Mouse (Mus musculus) intestine, embryonic 14.5 days (tissue): ENCODE measurements around the gene Slit2. TPM values are rescaled to one million over a fixed set of nuclear protein-coding genes. Genes with fewer than 3 reads are reported as not detected.

Experiments
- ATAC-seq: fragments of 200-750 bp; cut with Nextera tagmentation; replicated peaks from 2 replicates; pipeline ENCODE4 v1.8.0; 2017; ENCODE audit warnings: low read depth, moderate number of reproducible peaks, moderate TSS enrichment, moderate library complexity; ENCODE audit not compliant: low FRiP score, low TSS enrichment
- DNase-seq: peaks from one replicate; pipeline ENCODE4 v3.0.0-alpha.2; 2018; ENCODE audit warnings: low spot score
- H3K27ac ChIP-seq: fragments of 300-500 bp; sonication (generic); 2 replicates; pipeline ENCODE4 v1.5.1; 2014; ENCODE audit warnings: low read depth, mild to moderate bottlenecking, control low read depth
- H3K27me3 ChIP-seq: fragments of 300-500 bp; sonication (generic); replicated peaks from 2 replicates; pipeline ENCODE4 v1.6.1; 2014; ENCODE audit warnings: low read length, control low read depth; ENCODE audit not compliant: control insufficient read depth, insufficient read depth
- H3K36me3 ChIP-seq: fragments of 300-500 bp; sonication (generic); 2 replicates; pipeline ENCODE4 v1.6.1; 2014; ENCODE audit warnings: low read length, control low read depth; ENCODE audit not compliant: control insufficient read depth, insufficient read depth
- H3K4me1 ChIP-seq: fragments of 300-500 bp; sonication (generic); replicated peaks from 2 replicates; pipeline ENCODE4 v1.6.1; 2014; ENCODE audit warnings: low read length, control low read depth, mixed read lengths; ENCODE audit not compliant: control insufficient read depth, insufficient read depth
- H3K4me2 ChIP-seq: fragments of 300-500 bp; sonication (generic); 2 replicates; pipeline ENCODE4 v1.6.1; 2014; ENCODE audit warnings: low read length
- H3K4me3 ChIP-seq: fragments of 300-500 bp; sonication (generic); 2 replicates; pipeline ENCODE4 v1.5.1; 2014; ENCODE audit warnings: low read depth, low read length, control low read depth, mixed read lengths
- H3K9ac ChIP-seq: fragments of 300-500 bp; sonication (generic); 2 replicates; pipeline ENCODE4 v1.6.1; 2014; ENCODE audit warnings: mild to moderate bottlenecking, low read length
- H3K9me3 ChIP-seq: fragments of 300-500 bp; sonication (generic); 2 replicates; pipeline ENCODE4 v1.6.1; 2016; ENCODE audit warnings: low read length, control low read depth; ENCODE audit not compliant: control insufficient read depth
- WGBS: fragments of 180-500 bp; shearing (Covaris S2); extraction: QIAGEN DNeasy Blood & Tissue Kit; methylation state at CpG from one replicate; pipeline ENCODE4 v1.1.7; 2014; 5-methylcytosine and 5-hydroxymethylcytosine counted together
- polyA plus RNA-seq: library from polyadenylated mRNA; unstranded; fragments of >200 nt; fragmentation: Nextera tagmentation; extraction: Ambion mirVana; gene quantifications from 2 replicates; pipeline ENCODE4 v1.2.1, GENCODE M21; 2014

Gene Slit2
- polyA plus RNA-seq: 38.6 and 40.4 TPM in 2 replicates

DNA sequence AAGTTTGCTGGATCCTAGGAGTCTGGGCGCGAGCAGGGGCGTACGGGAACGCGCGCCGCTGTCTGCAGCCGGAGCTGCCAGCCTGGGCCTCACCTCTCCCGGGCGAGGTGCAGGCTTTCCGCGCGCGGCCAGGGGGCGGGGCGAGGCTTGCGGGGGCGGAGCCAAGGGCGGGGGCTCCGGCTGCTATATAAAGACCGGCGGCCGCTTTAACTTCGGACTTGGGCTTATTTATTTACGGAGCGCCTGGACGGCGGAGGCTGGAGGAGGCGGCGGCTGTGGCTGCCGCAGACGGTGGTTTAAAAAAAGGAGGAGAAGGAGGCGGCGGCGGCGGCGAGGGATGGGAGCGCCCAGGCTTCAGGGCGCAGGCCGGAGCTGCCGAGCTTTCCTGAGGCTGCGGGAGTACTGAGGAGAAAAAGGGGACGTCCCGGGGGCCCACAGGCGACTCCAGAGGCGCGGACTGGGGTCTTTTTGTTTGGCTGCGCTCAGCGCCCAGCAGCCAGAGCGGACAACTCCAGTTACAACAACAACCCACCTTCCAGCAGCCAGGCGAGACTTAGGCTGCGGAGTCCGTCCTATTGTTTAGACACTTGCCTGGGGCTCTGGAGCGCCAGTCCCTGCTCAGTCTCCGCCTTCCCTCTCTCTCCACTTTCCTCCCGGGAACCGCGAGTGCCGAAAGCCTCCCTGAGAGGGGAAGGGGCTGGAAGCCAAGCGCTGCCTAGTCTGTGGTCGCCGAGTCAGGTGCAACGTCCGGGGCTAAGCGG, at the start of gene Slit2:
Slit2 (plus strand) TSS at position 198 of the 761 bp plus-strand sequence.
- Histone ChIP-seq H3K9ac (peak within 1 kb of the TSS; percentile 59), H3K36me3 (no peaks in the 10 kb centered on the region), H3K9me3 (no peaks in the 10 kb centered on the region), H3K27ac (peak within 1 kb of the TSS; percentile 36), H3K4me1 (peaks cover 14% of the 10 kb centered on the region; the same call in 1 of the 2 replicates), H3K27me3 (peaks cover 30% of the 10 kb centered on the region), H3K4me3 (peak within 1 kb of the TSS; percentile 56), H3K4me2 (peak within 1 kb of the TSS; percentile 92)
- under 1% methylated on average over 65 of the region's 66 CpGs for WGBS
- ATAC-seq (peak; percentile 91), DNase-seq (peak; percentile 98)

DNA sequence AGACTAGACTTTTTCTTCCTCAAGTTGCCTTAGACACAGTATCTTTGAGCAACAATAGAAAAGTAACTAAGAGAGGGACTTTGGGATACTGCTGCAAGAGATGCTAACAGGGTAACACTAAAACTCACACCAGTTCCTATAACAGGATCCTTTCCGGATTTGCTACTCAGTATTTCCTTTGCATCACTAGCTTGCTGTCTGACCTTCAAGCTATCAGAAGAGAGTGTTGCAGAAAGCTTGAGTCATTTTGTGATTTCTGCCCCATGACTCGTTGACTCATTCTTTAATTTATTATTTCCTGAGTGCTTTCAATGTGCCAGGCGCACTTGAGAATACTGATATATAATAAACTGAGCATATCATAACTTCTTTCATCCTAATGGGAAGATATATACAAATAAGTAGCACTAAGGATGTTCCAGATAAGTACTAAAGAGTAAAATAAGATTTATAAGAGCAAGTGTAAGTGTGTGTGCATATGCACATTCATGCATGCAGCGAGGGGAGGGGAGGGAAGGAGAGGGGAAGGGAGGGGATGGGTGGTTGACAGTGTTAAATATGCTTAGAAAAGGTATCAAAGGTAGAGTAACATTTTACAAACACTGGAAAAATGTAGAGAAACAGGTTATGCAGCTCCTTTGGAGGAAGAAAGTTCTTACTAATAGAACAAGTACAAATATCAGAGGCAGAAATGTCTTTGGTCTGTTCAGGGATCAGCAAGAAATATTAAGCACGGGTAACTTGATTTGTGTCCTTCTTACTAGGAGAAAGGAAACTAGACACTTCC, 44.2 kb upstream of the Slit2 start:
- H3K36me3 ChIP-seq: no peaks in the 10 kb centered on the region
- no peaks in the 10 kb centered on the region for H3K9me3 ChIP-seq
- H3K27ac ChIP-seq: no peak overlapping the region
- H3K4me2 ChIP-seq: no peak overlapping the region
- no peaks in the 10 kb centered on the region for H3K27me3 ChIP-seq
- WGBS: 64% methylated on average over 5 of the region's 5 CpGs
- H3K9ac ChIP-seq: no peak overlapping the region
- no peak overlapping the region for H3K4me3 ChIP-seq
- DNase-seq (no peak), ATAC-seq (no peak)
- no peaks in the 10 kb centered on the region for H3K4me1 ChIP-seq

DNA sequence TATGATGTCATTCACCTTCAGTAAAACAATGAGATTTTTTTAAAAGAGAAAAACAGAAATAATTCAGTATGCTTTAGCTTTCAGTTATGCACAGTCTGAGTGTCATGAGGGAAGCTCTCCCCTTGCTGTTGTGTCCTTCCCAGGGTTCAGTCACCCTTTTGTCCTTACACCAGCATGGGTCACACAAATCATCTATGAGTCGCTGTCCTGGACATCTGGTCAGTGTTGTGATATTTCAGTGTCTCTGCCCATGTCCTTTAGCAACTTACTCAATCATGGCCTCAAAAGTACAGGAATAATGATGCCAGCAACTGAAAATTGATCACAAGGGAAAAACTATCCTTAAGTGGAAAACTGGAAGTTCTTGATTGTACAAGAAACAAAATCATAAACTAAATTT, 26.5 kb upstream of the Slit2 start:
- ATAC-seq (no peak), DNase-seq (no peak)
- no peak overlapping the region for H3K27ac ChIP-seq
- no peak overlapping the region for H3K9ac ChIP-seq
- H3K4me3 ChIP-seq: no peak overlapping the region
- no peaks in the 10 kb centered on the region for H3K27me3 ChIP-seq
- H3K4me2 ChIP-seq: no peak overlapping the region
- 78% methylated on average over 1 of the region's 1 CpGs for WGBS
- H3K4me1 ChIP-seq: no peaks in the 10 kb centered on the region
- no peaks in the 10 kb centered on the region for H3K36me3 ChIP-seq
- H3K9me3 ChIP-seq: no peaks in the 10 kb centered on the region

DNA sequence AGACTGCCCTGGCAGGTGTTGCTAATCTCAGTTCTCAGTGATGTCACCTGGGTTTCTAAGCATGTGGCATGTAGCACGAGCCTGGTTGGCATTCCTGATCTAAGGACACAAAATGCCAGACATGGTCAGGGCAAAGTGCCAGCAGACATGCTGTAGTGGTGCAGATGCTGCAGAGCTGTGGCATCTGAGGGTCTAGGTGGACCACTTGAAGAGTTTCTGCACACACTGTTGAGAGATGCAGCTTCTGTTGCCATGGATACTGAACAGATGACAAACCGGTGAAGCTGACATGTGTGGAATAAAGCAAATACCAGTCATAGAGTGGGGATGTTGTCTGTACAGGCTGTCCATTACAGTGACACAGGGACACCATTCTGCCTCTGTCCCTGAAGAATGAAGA, 7.1 kb upstream of the Slit2 start:
- 62% methylated on average over 2 of the region's 2 CpGs for WGBS
- no peak for ATAC-seq
- no peaks in the 10 kb centered on the region for H3K27me3 ChIP-seq
- H3K4me1 ChIP-seq: no peaks in the 10 kb centered on the region
- no peak for DNase-seq
- no peaks in the 10 kb centered on the region for H3K36me3 ChIP-seq
- no peak overlapping the region for H3K4me2 ChIP-seq
- no peak overlapping the region for H3K27ac ChIP-seq
- no peak overlapping the region for H3K4me3 ChIP-seq
- no peak overlapping the region for H3K9ac ChIP-seq
- no peaks in the 10 kb centered on the region for H3K9me3 ChIP-seq

GRCm38 (mm10) chr5:47979371-47979770, 3.6 kb upstream of the Slit2 start:
- ATAC-seq (no peak), DNase-seq (no peak)
- H3K4me3 ChIP-seq: no peak overlapping the region
- H3K9me3 ChIP-seq: no peaks in the 10 kb centered on the region
- H3K36me3 ChIP-seq: no peaks in the 10 kb centered on the region
- no peak overlapping the region for H3K27ac ChIP-seq
- peaks cover 4% of the 10 kb centered on the region; the same call in 1 of the 2 replicates for H3K4me1 ChIP-seq
- H3K4me2 ChIP-seq: no peak overlapping the region
- peaks cover 4% of the 10 kb centered on the region for H3K27me3 ChIP-seq
- 27% methylated on average over 4 of the region's 4 CpGs for WGBS
- no peak overlapping the region for H3K9ac ChIP-seq

GRCm38 (mm10) chr5:47980459-47980858, 2.5 kb upstream of the Slit2 start:
- WGBS: 28% methylated on average over 5 of the region's 5 CpGs
- H3K36me3 ChIP-seq: no peaks in the 10 kb centered on the region
- no peak overlapping the region for H3K27ac ChIP-seq
- no peak overlapping the region for H3K4me2 ChIP-seq
- ATAC-seq (no peak), DNase-seq (no peak)
- H3K4me3 ChIP-seq: no peak overlapping the region
- peaks cover 14% of the 10 kb centered on the region; the same call in 1 of the 2 replicates for H3K4me1 ChIP-seq
- peaks cover 15% of the 10 kb centered on the region for H3K27me3 ChIP-seq
- H3K9me3 ChIP-seq: no peaks in the 10 kb centered on the region
- no peak overlapping the region for H3K9ac ChIP-seq

GRCm38 (mm10) chr5:47981951-47982350, 987 bp upstream of the Slit2 start:
- whole genome bisulfite sequencing: 54% methylated on average over 8 of the region's 8 CpGs
- H3K9ac ChIP-seq: no peak overlapping the region
- DNase-seq (no peak), ATAC-seq (no peak)
- peaks cover 28% of the 10 kb centered on the region for H3K27me3 ChIP-seq
- no peaks in the 10 kb centered on the region for H3K9me3 ChIP-seq
- H3K27ac ChIP-seq: no peak overlapping the region
- H3K4me2 ChIP-seq: peak overlapping the region; percentile 92
- peaks cover 14% of the 10 kb centered on the region; the same call in 1 of the 2 replicates for H3K4me1 ChIP-seq
- H3K36me3 ChIP-seq: no peaks in the 10 kb centered on the region
- H3K4me3 ChIP-seq: no peak overlapping the region

DNA sequence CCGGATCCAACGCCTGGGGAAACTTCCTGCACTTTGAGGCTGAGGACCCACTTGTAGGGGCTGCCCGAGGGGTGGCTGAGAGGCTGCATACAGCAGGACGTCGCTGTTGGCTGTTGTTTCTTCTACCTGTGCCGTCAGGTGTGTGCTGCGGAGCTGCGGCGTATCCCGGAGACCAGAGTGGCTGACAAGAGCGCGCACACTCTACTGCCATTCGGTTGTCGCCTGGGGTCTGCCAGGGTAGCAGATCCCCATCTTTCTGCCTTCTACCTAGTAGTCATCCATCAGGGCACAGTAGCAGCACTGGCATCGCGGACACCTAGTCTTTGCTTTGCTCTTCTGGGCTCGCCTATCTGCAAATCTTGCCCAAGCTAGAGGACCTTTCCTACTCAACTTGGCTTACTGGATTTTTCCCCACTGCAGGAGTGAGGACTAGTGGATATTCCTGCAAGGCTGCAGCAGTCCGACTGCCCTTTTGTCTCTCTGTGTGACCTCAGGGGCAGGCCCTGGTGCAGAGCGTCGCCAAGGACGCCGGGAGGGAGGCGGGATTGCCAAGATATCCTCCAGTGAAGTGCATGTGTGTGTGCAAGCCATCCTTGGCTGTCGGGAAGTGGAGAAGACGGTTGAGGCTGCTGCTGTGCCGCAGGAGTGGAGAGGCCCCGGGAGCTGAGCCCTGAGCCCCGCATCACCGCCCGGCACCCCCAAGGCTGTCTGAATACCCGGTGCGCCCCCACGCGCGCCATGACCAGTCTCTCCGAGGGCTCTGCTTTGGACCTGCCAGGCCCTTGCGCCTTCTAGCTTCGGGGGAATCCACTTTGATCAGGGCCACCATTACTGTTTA, 1.0 kb downstream of the Slit2 start:
- Histone ChIP-seq H3K9me3 (no peaks in the 10 kb centered on the region), H3K4me2 (peak overlapping the region; percentile 92), H3K4me1 (peaks cover 14% of the 10 kb centered on the region; the same call in 1 of the 2 replicates), H3K36me3 (no peaks in the 10 kb centered on the region), H3K9ac (peak overlapping the region; percentile 59), H3K4me3 (peak overlapping the region; percentile 56), H3K27me3 (peaks cover 30% of the 10 kb centered on the region), H3K27ac (no peak overlapping the region)
- peak; percentile 74 for DNase-seq
- ATAC-seq: no peak; the same call in 1 of the 2 replicates
- under 1% methylated on average over 38 of the region's 38 CpGs for WGBS
